Mouse (Mus musculus): ENCODE measurements around the gene Styk1. TPM values are rescaled to one million over a fixed set of nuclear protein-coding genes. Genes with fewer than 3 reads are reported as not detected.

Gene Styk1
- polyA plus RNA-seq, 1 experiment from 2014 or later, result 4.7 TPM

- Histone ChIP-seq H3K27ac (replicated peaks) (no peak overlapping the region), H3K4me1 (replicated peaks) (peaks cover 47% of the 10 kb centered on the region), H3K36me3 (peaks cover 14% of the 10 kb centered on the region), H3K27me3 (no peaks in the 10 kb centered on the region), H3K4me3 (no peak overlapping the region), H3K4me2 (no peak overlapping the region), H3K9ac (no peak overlapping the region), H3K9me3 (no peaks in the 10 kb centered on the region)
- ATAC-seq (ENCODE audit: low FRiP score, low read depth), result no peak
- WGBS, result 63% methylated on average over 6 of the region's 6 CpGs
Measured at GRCm38 (mm10) chr6:131383713-131384330, 30.4 kb upstream of the Styk1 start.

- ATAC-seq (ENCODE audit: low FRiP score, low read depth), result no peak
Measured at GRCm38 (mm10) chr6:131382984-131383337, 29.6 kb upstream of the Styk1 start.

GRCm38 (mm10) chr6:131382232-131382983 lies 29.0 kb upstream of the Styk1 start:
- Histone ChIP-seq H3K4me3 (no peak overlapping the region), H3K9ac (no peak overlapping the region), H3K36me3 (peaks cover 28% of the 10 kb centered on the region), H3K9me3 (no peaks in the 10 kb centered on the region), H3K4me1 (replicated peaks) (peaks cover 45% of the 10 kb centered on the region), H3K4me2 (0 out of 2 replicates have a peak overlapping the region, but pooled peaks have one; percentile 4), H3K27me3 (no peaks in the 10 kb centered on the region), H3K27ac (replicated peaks) (no peak overlapping the region; the same call in 1 of the 2 replicates)
- 40% methylated on average over 14 of the region's 14 CpGs for WGBS
- ATAC-seq (ENCODE audit: low FRiP score, low read depth), result peak; percentile 44; the same call in 1 of the 2 replicates

More at GRCm38 (mm10) chr6:131382984-131383337, 29.6 kb upstream of the Styk1 start:
- Histone ChIP-seq H3K27me3 (no peaks in the 10 kb centered on the region), H3K9me3 (no peaks in the 10 kb centered on the region), H3K9ac (no peak overlapping the region), H3K4me3 (no peak overlapping the region), H3K4me2 (0 out of 2 replicates have a peak overlapping the region, but pooled peaks have one; percentile 4), H3K36me3 (peaks cover 23% of the 10 kb centered on the region), H3K4me1 (replicated peaks) (peaks cover 45% of the 10 kb centered on the region), H3K27ac (replicated peaks) (no peak overlapping the region)
- 61% methylated on average over 3 of the region's 3 CpGs for WGBS

- H3K36me3 ChIP-seq, result peaks cover 50% of the 10 kb centered on the region
- no peak overlapping the region for H3K27ac ChIP-seq (replicated peaks)
- 95% methylated on average over 18 of the region's 18 CpGs for WGBS
- ATAC-seq (ENCODE audit: low FRiP score, low read depth), result no peak
- no peak overlapping the region for H3K4me3 ChIP-seq
- no peak overlapping the region for H3K9ac ChIP-seq
- H3K4me1 ChIP-seq (replicated peaks), result peaks cover 20% of the 10 kb centered on the region
- H3K4me2 ChIP-seq, result no peak overlapping the region
- no peaks in the 10 kb centered on the region for H3K9me3 ChIP-seq
- H3K27me3 ChIP-seq, result no peaks in the 10 kb centered on the region
Measured at GRCm38 (mm10) chr6:131378858-131379428, 25.5 kb upstream of the Styk1 start.

- H3K4me1 ChIP-seq (replicated peaks), result peaks cover 6% of the 10 kb centered on the region
- 98% methylated on average over 5 of the region's 5 CpGs for WGBS
- H3K4me2 ChIP-seq, result no peak overlapping the region
- H3K4me3 ChIP-seq, result no peak overlapping the region
- no peaks in the 10 kb centered on the region for H3K9me3 ChIP-seq
- ATAC-seq (ENCODE audit: low FRiP score, low read depth), result no peak
- H3K36me3 ChIP-seq, result peaks cover 62% of the 10 kb centered on the region
- H3K9ac ChIP-seq, result no peak overlapping the region
- no peak overlapping the region for H3K27ac ChIP-seq (replicated peaks)
- H3K27me3 ChIP-seq, result no peaks in the 10 kb centered on the region
Measured at GRCm38 (mm10) chr6:131377378-131377777, 24.0 kb upstream of the Styk1 start.

GRCm38 (mm10) chr6:131374594-131375340 lies 21.4 kb upstream of the Styk1 start:
- H3K27ac ChIP-seq (replicated peaks), result no peak overlapping the region
- H3K36me3 ChIP-seq, result peaks cover 70% of the 10 kb centered on the region
- no peak overlapping the region for H3K9ac ChIP-seq
- no peaks in the 10 kb centered on the region for H3K4me1 ChIP-seq (replicated peaks)
- H3K9me3 ChIP-seq, result no peaks in the 10 kb centered on the region
- ATAC-seq (ENCODE audit: low FRiP score, low read depth), result no peak
- no peak overlapping the region for H3K4me2 ChIP-seq
- WGBS, result 89% methylated on average over 13 of the region's 13 CpGs
- H3K27me3 ChIP-seq, result no peaks in the 10 kb centered on the region
- H3K4me3 ChIP-seq, result no peak overlapping the region

GRCm38 (mm10) chr6:131373160-131373559 lies 19.8 kb upstream of the Styk1 start:
- Histone ChIP-seq H3K9me3 (no peaks in the 10 kb centered on the region), H3K4me1 (replicated peaks) (no peaks in the 10 kb centered on the region), H3K4me2 (no peak overlapping the region), H3K27me3 (no peaks in the 10 kb centered on the region), H3K4me3 (no peak overlapping the region), H3K27ac (replicated peaks) (no peak overlapping the region), H3K9ac (no peak overlapping the region), H3K36me3 (peaks cover 60% of the 10 kb centered on the region)
- 96% methylated on average over 5 of the region's 5 CpGs for WGBS
- no peak for ATAC-seq (ENCODE audit: low FRiP score, low read depth)

GRCm38 (mm10) chr6:131370767-131371166 lies 17.4 kb upstream of the Styk1 start:
- WGBS, result 96% methylated on average over 5 of the region's 5 CpGs
- Histone ChIP-seq H3K27me3 (no peaks in the 10 kb centered on the region), H3K36me3 (peaks cover 51% of the 10 kb centered on the region), H3K4me3 (no peak overlapping the region), H3K4me2 (no peak overlapping the region), H3K4me1 (replicated peaks) (no peaks in the 10 kb centered on the region), H3K9ac (no peak overlapping the region), H3K9me3 (no peaks in the 10 kb centered on the region), H3K27ac (replicated peaks) (no peak overlapping the region)
- ATAC-seq (ENCODE audit: low FRiP score, low read depth), result no peak

GRCm38 (mm10) chr6:131369866-131370616 lies 16.6 kb upstream of the Styk1 start:
- Histone ChIP-seq H3K4me2 (no peak overlapping the region), H3K4me3 (no peak overlapping the region), H3K9me3 (no peaks in the 10 kb centered on the region), H3K27me3 (no peaks in the 10 kb centered on the region), H3K4me1 (replicated peaks) (no peaks in the 10 kb centered on the region), H3K9ac (no peak overlapping the region), H3K27ac (replicated peaks) (no peak overlapping the region), H3K36me3 (peaks cover 50% of the 10 kb centered on the region)
- no peak for ATAC-seq (ENCODE audit: low FRiP score, low read depth)
- WGBS, result 80% methylated on average over 8 of the region's 8 CpGs

- H3K4me3 ChIP-seq, result no peak overlapping the region
- peak; percentile 76; the same call in 1 of the 2 replicates for ATAC-seq (ENCODE audit: low FRiP score, low read depth)
- H3K9ac ChIP-seq, result no peak overlapping the region
- no peak overlapping the region for H3K4me2 ChIP-seq
- H3K27ac ChIP-seq (replicated peaks), result no peak overlapping the region
- H3K4me1 ChIP-seq (replicated peaks), result no peaks in the 10 kb centered on the region
- no peaks in the 10 kb centered on the region for H3K9me3 ChIP-seq
- no peaks in the 10 kb centered on the region for H3K27me3 ChIP-seq
- 56% methylated on average over 4 of the region's 4 CpGs for WGBS
- H3K36me3 ChIP-seq, result peaks cover 35% of the 10 kb centered on the region
Measured at GRCm38 (mm10) chr6:131367101-131367500, 13.7 kb upstream of the Styk1 start.

GRCm38 (mm10) chr6:131364353-131364752 lies 11.0 kb upstream of the Styk1 start:
- Histone ChIP-seq H3K27ac (replicated peaks) (no peak overlapping the region), H3K4me2 (no peak overlapping the region), H3K4me3 (no peak overlapping the region), H3K27me3 (no peaks in the 10 kb centered on the region), H3K9ac (no peak overlapping the region), H3K36me3 (peaks cover 25% of the 10 kb centered on the region), H3K4me1 (replicated peaks) (no peaks in the 10 kb centered on the region), H3K9me3 (no peaks in the 10 kb centered on the region)
- ATAC-seq (ENCODE audit: low FRiP score, low read depth), result no peak
- 92% methylated on average over 2 of the region's 2 CpGs for WGBS

All from hindbrain, embryonic 15.5 days (tissue).